Mouse (Mus musculus): Measurements from ENCODE around the gene Hoxd1.
A peak's percentile ranks its signal among the peaks of the same experiment; 100 is the strongest.

Hoxd1 gene

DNA sequence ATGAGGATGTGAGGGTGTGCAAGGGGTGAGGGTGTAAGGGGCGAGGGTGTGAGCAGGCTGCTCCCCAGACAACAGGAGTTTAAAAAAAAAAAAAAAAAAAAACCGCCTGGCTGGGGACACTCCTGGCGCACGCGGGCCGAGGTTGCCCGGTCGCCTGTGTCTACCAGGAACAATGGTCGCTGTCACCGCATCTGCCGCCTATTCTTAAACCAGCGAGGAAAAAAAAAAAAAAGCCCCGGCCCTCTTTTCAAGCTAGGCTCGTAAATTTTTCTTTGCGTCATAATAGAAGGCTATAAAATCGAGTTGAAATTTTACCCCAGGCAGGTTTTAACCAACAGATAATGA, 29.5 kb upstream of the Hoxd1 start:
- DNase-seq = no peak

GRCm38 (mm10) chr2:74733765-74734164, 29.0 kb upstream of the Hoxd1 start:
- DNase-seq = no peak

- no peak for DNase-seq
Observed at GRCm38 (mm10) chr2:74734451-74734850, 28.3 kb upstream of the Hoxd1 start.

GRCm38 (mm10) chr2:74734996-74735811, 27.6 kb upstream of the Hoxd1 start:
- DNase-seq = no peak

GRCm38 (mm10) chr2:74735851-74736687, 26.7 kb upstream of the Hoxd1 start:
- peak; percentile 22 for DNase-seq

GRCm38 (mm10) chr2:74736688-74737577, 25.8 kb upstream of the Hoxd1 start:
- DNase-seq = no peak

DNA sequence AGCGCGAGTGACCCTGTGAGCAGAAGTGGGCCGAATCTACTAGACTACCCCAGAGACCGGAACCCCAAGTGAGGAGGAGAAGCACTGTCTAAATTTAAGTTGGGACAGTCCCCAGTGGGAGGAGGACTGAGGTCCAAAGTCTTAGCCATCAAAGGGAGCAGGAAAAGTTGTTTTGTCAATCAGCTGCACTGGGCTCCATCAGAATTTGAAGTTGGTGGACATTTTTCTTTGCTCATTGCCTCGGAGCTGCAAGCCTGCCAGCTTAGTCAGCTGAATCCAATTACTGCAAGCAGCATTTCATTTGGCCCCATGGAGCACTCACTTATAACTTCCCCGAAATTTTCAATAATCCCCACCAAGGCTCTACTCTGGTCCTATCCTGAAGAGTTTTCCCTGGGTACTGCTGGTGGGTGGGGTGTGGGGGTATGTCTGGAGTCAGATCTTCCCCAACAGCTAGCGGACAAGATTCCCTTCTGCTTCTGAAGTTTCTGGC, 25.2 kb upstream of the Hoxd1 start:
- peak; percentile 40 for DNase-seq

DNA sequence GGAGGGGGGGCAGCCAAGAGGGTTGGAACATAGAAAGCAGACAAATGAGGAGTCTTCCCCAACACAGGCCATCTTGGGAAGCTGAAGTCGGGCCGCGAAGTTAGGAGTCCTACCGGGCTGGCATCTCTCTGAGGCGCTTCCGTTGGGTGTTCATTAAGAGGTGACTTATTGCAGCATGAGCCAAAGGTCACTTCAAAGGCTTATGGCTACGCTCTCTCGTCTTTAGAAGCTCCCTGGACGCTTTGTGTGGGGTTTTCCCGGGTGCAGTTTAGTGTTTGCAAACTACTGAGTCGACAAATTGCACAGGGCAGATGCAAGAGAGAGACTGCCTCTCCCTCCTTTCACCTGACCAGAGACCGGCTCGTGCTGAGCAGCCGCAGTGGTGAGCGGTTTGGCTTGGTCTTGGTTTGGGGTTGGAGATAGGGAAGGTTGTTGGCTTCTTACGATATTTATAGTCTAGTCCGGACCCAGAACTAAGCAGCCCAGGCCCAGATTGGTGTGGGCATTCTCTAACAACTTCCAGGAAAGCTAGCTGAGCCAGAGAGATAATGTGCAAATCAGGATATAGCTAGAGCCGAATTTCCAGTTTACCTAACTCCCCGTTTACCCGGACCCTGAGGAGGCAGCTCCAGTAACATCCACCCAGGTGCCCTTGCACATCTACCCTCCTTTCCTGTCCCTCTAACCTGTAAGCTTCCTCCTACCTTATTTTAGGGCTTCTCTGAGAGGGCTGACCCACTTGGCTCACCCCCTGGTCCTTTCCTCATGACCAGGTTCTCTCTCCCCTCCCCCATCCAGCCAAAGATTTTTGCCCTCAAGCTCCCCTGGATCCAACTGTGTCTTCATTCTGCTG, 23.9 kb upstream of the Hoxd1 start:
- DNase-seq = peak; percentile 40

DNA sequence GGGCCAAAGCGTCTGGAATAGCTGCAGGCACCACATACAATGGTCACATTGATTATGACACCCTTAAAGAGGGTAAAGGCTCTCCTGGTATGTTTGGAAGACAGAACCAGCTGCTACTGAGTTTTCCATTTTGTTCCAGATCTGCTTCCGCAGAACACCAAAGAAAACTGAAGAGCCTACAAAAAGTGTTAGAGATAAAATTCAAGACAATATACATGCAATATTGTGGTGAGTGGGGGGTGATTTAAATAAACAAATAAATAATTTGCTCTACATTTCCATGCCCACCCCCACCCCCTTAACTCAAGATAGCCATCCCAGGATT, 23.3 kb upstream of the Hoxd1 start:
- no peak for DNase-seq

DNA sequence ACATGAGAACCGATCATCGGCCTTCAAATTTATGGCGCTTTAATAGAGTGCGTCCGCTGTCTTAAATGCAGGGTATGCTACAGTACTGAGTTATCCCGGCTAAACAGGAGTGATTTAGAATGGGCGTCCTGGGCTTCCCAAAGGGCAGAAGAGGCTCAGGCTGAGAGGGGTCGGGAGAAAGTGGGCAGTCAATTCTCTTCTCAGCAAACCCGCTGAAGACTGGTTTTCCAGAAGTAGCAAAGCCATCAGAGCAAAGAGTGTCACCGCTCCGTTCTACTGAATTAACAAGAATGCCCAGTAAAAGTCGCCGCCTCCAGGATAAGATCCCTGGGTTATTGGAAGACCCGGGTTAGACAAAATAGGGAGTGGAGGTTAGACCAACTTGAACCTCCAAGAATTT, 22.9 kb upstream of the Hoxd1 start:
- no peak for DNase-seq

DNA sequence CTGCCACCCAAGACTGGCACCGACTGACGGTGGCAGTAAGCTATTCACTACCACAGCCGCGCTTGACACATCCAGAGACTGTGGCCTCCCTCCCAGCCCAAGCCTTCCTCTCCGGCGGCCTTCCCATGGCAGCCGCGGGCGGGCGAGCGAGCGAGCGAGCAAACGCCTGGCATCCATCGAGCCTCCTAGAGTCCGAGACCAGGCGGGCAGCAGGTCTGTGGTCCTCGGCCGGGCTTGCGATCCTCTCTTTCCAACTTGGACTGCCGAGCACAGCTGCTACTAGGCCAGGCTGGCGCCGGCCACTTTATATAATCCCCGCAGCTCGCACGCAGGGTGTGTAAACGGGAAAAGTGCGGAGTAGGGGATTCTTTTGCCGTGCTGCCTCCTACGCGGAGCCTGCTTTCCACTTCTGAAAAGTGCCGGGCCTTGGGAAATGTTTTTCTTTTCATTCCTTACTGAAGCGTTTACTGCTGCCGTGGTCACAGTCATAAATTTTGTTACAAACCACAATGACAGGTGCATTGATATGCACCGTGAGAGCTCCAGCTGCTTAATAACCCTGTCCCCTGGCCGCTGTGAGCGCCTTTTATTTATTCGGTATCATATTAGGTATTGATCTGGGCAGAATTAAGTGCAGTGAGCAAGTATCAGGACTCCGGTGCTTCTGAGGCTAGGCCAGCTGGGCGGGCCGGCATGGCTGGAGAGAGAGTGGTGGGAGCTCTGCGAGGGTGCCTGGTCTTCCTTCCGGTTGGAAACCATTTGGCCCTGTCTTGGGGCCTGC, 22.3 kb upstream of the Hoxd1 start:
- DNase-seq = peak; percentile 45

- DNase-seq = no peak
Observed at GRCm38 (mm10) chr2:74741252-74741978, 21.4 kb upstream of the Hoxd1 start.

DNA sequence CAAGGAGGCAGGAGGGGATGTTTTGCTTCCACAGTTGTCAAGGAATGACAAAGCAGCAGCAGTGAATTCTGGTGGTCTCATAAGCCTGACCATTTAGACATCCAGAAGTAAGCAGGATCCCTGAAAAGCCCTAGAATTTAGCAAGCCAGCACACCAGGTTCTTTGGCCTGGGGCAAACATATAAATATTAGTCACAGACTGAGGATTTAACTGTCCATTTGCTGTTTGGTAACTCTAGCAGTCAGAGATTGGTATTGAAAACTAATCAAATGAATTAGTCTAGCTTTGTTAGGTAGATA, 20.9 kb upstream of the Hoxd1 start:
- DNase-seq = no peak

- no peak for DNase-seq
Observed at GRCm38 (mm10) chr2:74745540-74746297, 17.1 kb upstream of the Hoxd1 start.

DNA sequence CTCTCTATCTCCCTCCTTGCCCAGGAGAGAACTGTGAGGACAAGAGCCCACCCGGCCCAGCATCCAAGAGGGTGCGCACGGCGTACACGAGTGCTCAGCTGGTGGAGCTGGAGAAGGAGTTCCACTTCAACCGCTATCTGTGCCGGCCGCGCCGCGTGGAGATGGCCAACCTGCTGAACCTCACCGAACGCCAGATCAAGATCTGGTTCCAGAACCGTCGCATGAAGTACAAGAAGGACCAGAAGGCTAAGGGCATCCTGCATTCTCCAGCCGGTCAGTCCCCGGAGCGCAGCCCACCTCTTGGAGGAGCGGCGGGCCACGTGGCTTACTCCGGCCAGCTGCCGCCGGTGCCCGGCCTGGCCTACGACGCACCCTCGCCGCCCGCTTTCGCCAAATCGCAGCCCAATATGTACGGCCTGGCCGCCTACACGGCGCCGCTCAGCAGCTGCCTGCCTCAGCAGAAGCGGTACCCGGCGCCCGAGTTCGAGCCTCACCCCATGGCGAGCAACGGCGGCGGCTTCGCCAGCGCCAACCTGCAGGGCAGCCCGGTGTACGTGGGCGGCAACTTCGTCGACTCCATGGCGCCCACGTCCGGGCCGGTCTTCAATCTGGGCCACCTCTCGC, 16.4 kb upstream of the Hoxd1 start:
- no peak for DNase-seq

DNA sequence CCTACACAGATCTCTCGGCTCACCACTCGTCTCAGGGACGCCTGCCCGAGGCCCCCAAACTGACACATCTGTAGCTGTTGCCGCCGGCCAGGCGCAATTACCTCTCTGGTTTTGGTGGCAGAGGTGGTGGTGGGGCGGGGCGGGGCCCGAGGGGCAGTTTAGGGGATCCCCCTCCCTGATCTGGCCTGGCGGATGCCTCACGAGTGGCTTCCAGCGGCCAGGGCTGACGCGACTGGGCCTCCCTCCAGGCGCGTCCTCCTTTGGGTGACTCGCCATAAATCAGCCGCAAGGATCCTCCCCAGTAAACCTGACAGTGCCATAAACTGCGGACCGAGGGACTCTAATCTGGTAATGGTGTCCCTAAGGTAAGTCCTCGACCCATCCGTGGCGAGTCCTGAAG, 15.8 kb upstream of the Hoxd1 start:
- DNase-seq = no peak

DNA sequence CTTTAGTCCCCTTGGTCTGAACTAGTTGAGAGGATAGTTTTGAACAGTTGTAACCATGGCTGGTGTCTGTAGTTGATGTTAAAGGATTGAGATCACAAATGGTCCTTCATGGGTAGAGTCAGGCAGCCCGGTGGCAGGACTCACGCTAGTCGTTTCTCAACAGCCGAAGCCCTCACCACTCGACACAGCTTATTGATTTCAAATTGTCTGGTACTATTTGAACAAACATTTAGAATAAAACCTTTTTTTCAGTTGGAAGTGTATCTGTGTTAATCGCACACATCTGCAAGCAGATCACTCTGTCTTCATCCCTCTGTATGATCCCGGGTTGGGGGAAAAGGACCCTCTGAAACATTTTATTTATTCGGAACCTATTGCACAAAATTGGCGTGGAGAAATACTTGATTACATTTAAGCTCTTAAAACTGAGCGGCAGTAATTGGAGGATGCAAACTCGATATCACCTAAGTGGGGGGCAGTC, 15.1 kb upstream of the Hoxd1 start:
- DNase-seq = no peak

- DNase-seq = no peak
Observed at GRCm38 (mm10) chr2:74748436-74748995, 14.3 kb upstream of the Hoxd1 start.

Measured in kidney, postnatal 14 days (tissue).